In the genomic region with DNA sequence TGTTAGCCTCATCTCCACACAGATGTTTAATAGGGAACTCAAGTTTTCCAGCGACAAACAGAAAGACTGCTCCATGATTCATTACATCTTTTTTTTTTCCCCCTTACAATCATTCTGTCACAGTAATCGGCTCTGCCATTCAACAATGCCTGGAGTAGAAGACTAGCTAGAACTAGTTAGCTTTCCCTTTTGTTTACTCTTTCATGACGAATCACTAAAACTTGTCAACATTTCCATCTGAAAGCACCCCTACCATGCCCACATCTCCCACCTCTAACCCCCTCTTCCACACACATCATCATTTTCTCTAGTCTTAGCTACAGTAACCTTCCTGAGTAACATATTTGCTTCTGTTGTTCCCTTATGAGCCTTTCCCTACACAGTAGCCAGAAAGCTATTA, we compare ENCODE assay signal across 23 mouse cellular contexts.
A peak's percentile ranks its signal among the peaks of the same experiment; 100 is the strongest.
DNase-seq lines count a peak whose midpoint lies in the region.
"Had no signal": no experiment of that assay in that cellular context is flagged by ENCODE, and none has a peak within 500 bp of the region (broad histone marks: within the 10 kb centered on the region; RNA-seq: fewer than 3 reads in every experiment).

No protein-coding gene starts in this region.

- H3K36me3 ChIP-seq in limb, embryonic 10.5 days: no peaks in the 10 kb centered on the region
- H3K36me3 ChIP-seq: embryonic facial prominence, embryonic 13.5 days; embryonic facial prominence, embryonic 15.5 days; forebrain, embryonic 10.5 days; forebrain, embryonic 12.5 days; G1E had no signal

- WGBS in limb, embryonic 10.5 days: 71% methylated on average over 3 of the region's 3 CpGs

- H3K9me3 ChIP-seq in limb, embryonic 10.5 days (replicated peaks): no peaks in the 10 kb centered on the region
- H3K9me3 ChIP-seq: embryonic facial prominence, embryonic 13.5 days; embryonic facial prominence, embryonic 15.5 days; forebrain, embryonic 10.5 days; forebrain, embryonic 12.5 days had no signal

- no peak overlapping the region for H3K4me3 ChIP-seq in limb, embryonic 10.5 days
- H3K4me3 ChIP-seq: embryonic facial prominence, embryonic 13.5 days; embryonic facial prominence, embryonic 15.5 days; erythroblast, embryonic 14.5 days; forebrain, embryonic 10.5 days; forebrain, embryonic 12.5 days had no signal

- no peaks in the 10 kb centered on the region for H3K27me3 ChIP-seq in limb, embryonic 10.5 days (ENCODE audit: low read depth, poor library complexity, severe bottlenecking)
- H3K27me3 ChIP-seq: CH12.LX; embryonic facial prominence, embryonic 13.5 days; embryonic facial prominence, embryonic 15.5 days; forebrain, embryonic 12.5 days; Patski had no signal

- peaks cover 27% of the 10 kb centered on the region for H3K4me1 ChIP-seq in limb, embryonic 10.5 days
- H3K4me1 ChIP-seq: forebrain, embryonic 12.5 days had no signal

- no peak overlapping the region for H3K27ac ChIP-seq in limb, embryonic 10.5 days
- H3K27ac ChIP-seq: embryonic facial prominence, embryonic 13.5 days; embryonic facial prominence, embryonic 15.5 days; forebrain, embryonic 10.5 days; forebrain, embryonic 12.5 days had no signal

- DNase-seq in heart, adult 11 months: peak; percentile 8
- DNase-seq in heart, adult 9 months (ENCODE audit: low spot score in 2 of 2): no peak
- DNase-seq in R1 (ENCODE audit: low read depth, low spot score): peak; percentile 91
- DNase-seq in limb, embryonic 10.5 days (ENCODE audit: low spot score): peak; percentile 4
- DNase-seq in layer of hippocampus, postnatal 25 days (ENCODE audit: extremely low spot score in 1 of 2, low spot score in 1 of 2): no peak
- no peak for DNase-seq in embryo, embryonic 11 days
- DNase-seq: adrenal gland, adult 8-10 months; adrenal gland, postnatal 14 days; adrenal gland, postnatal 36 days; B cell, adult 2 months; cerebellum, adult 11-12 months; cerebellum, adult 2 months; cerebellum, adult 9-10 months; cerebellum, postnatal 10 days; cerebellum, postnatal 25 days had no signal

Comparison
In these comparisons a context has a peak if more than half of its experiments do, and no peak if none do; other contexts are left out.
1. DNase-seq: peak in heart, adult 11 months (single experiment), R1 (single experiment) and limb, embryonic 10.5 days (single experiment); none in heart, adult 9 months (0 of 2), layer of hippocampus, postnatal 25 days (0 of 2) and embryo, embryonic 11 days (single experiment).